Mouse (Mus musculus) lung, postnatal 4 days (tissue): Measurements from ENCODE around the gene Fam169b.
A peak's percentile ranks its signal among the peaks of the same experiment; 100 is the strongest.
"Not testable (repeated sequence)": the region's sequence is repeated elsewhere in the genome, so short reads cannot be mapped to it uniquely, and the experiment has no call there.

Source experiments
- DNase-seq, 2 experiments: peaks; one replicate each; pipeline ENCODE4 v3.0.0; 2021

Gene Fam169b

GRCm38 (mm10) chr7:68286526-68287481, 13.2 kb downstream of the Fam169b start:
- no peak for DNase-seq

- DNase-seq, result no peak
Measured at GRCm38 (mm10) chr7:68287582-68287981, 13.9 kb downstream of the Fam169b start.

GRCm38 (mm10) chr7:68288000-68288399, 14.4 kb downstream of the Fam169b start:
- DNase-seq, result not testable (repeated sequence)

GRCm38 (mm10) chr7:68289081-68289480, 15.4 kb downstream of the Fam169b start:
- DNase-seq, result no peak

GRCm38 (mm10) chr7:68291603-68292002, 18.0 kb downstream of the Fam169b start:
- no peak for DNase-seq

GRCm38 (mm10) chr7:68293997-68294789, 20.6 kb downstream of the Fam169b start:
- no peak for DNase-seq

- no peak for DNase-seq
Measured at GRCm38 (mm10) chr7:68296487-68296886, 22.8 kb downstream of the Fam169b start.

- DNase-seq, result no peak
Measured at GRCm38 (mm10) chr7:68298381-68299076, 24.9 kb downstream of the Fam169b start.

- DNase-seq, result no peak
Measured at GRCm38 (mm10) chr7:68301160-68301559, 27.5 kb downstream of the Fam169b start.

- peak; percentile 66 to 80 for DNase-seq
Measured at GRCm38 (mm10) chr7:68302586-68303433, 29.2 kb downstream of the Fam169b start.

GRCm38 (mm10) chr7:68303685-68304084, 30.0 kb downstream of the Fam169b start:
- no peak for DNase-seq

- no peak for DNase-seq
Measured at GRCm38 (mm10) chr7:68305781-68306575, 32.3 kb downstream of the Fam169b start.

GRCm38 (mm10) chr7:68306756-68307155, 33.1 kb downstream of the Fam169b start:
- DNase-seq, result no peak

GRCm38 (mm10) chr7:68311469-68311868, 37.8 kb downstream of the Fam169b start:
- peak in 1 of 2 experiments; percentile 44 for DNase-seq

GRCm38 (mm10) chr7:68312395-68312794, 38.8 kb downstream of the Fam169b start:
- DNase-seq, result no peak

- DNase-seq, result peak in 1 of 2 experiments; percentile 43
Measured at GRCm38 (mm10) chr7:68313038-68313782, 39.6 kb downstream of the Fam169b start.

- DNase-seq, result no peak
Measured at GRCm38 (mm10) chr7:68314286-68314685, 40.6 kb downstream of the Fam169b start.

GRCm38 (mm10) chr7:68315068-68315467, 41.4 kb downstream of the Fam169b start:
- no peak for DNase-seq

- DNase-seq, result no peak
Measured at GRCm38 (mm10) chr7:68318006-68318788, 44.6 kb downstream of the Fam169b start.

- DNase-seq, result no peak
Measured at GRCm38 (mm10) chr7:68318979-68319378, 45.3 kb downstream of the Fam169b start.
